Mouse (Mus musculus) effector memory CD4-positive, alpha-beta T cell, adult 7 months (primary cell): ENCODE measurements around the gene Timm8a1. TPM values are rescaled to one million over a fixed set of nuclear protein-coding genes. Genes with fewer than 3 reads are reported as not detected.

Experiments used
- polyA plus RNA-seq: library from polyadenylated mRNA; unstranded; fragments of 100-300 nt; shearing (Covaris generic); gene quantifications from one replicate; pipeline ENCODE4 v1.2.1, GENCODE M21; 2017

The Timm8a1 gene
- 18.8 TPM for polyA plus RNA-seq

DNA sequence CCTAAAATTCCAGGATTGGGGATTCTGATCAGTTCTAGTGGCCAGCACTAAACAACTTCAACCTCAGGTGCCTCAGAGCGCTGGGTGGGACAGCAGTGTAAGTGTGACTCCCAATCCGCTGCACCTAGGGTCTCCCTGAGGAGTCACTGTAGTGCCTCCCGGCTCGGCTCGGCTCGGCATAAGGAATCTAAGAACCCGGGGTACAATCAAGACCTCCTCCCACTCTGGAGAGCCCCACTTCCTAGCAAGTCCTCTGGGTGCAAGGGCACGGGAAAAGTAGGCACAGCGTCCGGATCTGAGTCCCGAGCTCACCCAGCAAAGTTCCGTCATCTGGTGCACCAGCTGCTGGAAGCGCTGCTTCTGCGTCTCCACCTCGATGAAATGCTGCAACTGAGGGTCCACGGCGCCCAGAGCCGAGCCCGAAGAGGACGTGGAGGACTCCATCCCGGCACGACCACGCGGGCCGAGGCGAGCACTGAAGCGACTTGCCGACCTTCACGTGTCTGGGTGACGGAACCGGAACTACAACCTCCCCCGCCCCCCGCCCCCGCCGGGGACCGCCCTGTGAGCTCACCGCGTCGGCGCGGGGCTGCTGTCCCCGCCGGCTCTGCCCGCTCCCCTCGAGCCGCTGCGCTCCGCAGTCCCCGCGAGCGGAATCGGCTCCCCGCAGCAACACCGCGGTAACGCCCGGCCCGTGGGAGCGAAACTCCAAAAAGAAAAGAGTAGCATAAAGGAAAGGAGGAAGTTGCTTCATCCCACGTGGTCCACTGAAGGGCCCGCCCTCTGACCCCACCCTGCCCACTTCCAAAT, at the start of gene Timm8a1:
Gene Timm8a1, minus strand, starts transcription at position 721 of the 810 bp plus-strand sequence.

DNA sequence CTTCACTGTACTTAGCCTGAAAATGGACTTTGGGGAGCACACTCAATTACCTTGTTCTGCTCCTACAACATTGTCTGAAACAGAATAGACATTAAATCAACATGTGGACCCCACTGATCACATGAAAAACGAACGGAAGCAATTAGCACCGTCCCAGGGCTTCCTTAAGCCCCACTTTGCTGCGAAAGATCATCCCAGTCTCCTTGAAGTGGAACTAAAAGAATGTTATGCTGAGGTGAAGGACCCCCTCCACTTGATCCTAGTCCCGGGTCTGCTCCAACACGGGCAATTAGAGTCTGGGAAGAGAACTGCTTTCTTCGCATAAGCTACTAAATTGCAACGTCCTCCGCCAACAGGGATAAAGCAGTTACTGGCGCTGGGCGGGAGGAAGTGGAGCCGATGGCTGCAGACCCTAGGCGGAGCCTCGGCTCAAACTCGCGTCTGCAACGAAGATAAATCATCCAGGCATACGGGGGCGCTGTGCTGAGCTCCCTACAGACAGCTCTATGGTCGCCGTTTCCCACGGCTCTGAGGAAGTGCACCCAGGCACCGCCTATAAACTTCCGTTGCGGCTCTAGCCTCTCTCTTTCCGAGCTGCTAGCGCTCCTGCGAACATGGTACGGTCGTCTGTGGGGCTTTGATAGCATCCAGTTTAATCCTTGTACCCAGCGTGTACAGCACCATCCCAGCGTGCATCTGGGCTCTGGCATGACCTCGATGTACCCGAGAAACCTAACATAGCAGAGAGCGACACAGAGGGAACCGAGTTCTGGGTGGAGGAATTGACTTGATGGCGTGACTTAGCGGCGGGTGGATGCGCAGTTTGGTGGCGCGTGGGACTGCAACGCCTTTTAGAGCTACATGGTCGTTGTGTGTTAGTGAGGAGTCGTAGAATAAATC, 43.7 kb upstream of the Timm8a1 start, which contains the start of gene Rpl36a:
Gene Rpl36a, plus strand, starts transcription at position 552 of the 900 bp plus-strand sequence.

DNA sequence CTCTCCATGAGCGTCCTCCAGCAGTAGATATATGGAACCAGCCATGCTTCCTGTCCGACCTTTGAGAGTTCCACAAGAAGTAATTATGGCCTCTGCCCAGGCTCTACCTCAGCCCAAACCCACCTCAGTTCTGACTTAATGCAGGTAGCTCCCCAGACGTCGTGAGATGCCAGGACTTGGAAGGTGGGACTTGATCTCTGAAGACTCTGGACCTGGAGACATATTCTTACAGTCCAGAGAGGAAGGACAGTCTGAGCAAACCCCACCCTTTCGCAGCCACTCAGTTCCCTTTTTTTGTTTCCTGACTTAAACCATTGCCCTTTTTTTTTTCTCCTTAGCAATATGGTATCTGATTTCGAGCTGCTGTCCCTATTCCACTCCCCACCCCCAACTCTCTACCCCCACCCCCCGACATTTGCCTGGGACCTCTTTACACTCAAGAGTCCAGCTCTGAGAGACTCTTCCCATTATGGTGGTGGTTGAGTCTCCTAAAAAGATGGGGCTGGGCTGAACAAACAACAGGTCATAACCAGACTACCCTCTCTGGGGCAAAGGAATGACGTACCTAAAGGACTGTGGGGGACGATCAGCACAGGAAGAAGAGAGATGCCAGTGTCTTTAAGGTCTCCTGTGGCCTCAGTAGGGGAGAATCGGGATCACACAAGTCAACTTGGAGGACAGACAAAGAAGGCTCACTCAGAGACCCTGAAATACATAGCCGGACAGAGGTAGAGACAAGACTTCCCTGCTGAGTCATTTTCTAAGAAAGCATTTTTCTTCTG, 41.4 kb upstream of the Timm8a1 start, which contains the start of gene Btk:
Gene Btk, minus strand, starts transcription at position 683 of the 782 bp plus-strand sequence.

Other genes with a start within 250 kb of the Timm8a1 start
- gene Tmem35a, start 246.6 kb downstream of the Timm8a1 start, polyA plus RNA-seq: not detected
- 0.69 TPM for gene Cenpi, start 233.8 kb downstream of the Timm8a1 start, polyA plus RNA-seq
- not detected for gene Drp2, start 137.3 kb downstream of the Timm8a1 start, polyA plus RNA-seq
- not detected for gene Taf7l, start 65.4 kb downstream of the Timm8a1 start, polyA plus RNA-seq
- not detected for gene Btk, start 41.7 kb upstream of the Timm8a1 start, polyA plus RNA-seq
- 246 TPM for gene Rpl36a, start 43.8 kb upstream of the Timm8a1 start, polyA plus RNA-seq
- 17.8 TPM for gene Gla, start 59.3 kb upstream of the Timm8a1 start, polyA plus RNA-seq
- 166 TPM for gene Hnrnph2, start 59.3 kb upstream of the Timm8a1 start, polyA plus RNA-seq
- gene Armcx4, start 144.7 kb upstream of the Timm8a1 start, polyA plus RNA-seq: not detected
- not detected for gene Armcx1, start 176.1 kb upstream of the Timm8a1 start, polyA plus RNA-seq
- gene Armcx6, start 209.6 kb upstream of the Timm8a1 start, polyA plus RNA-seq: 0.49 TPM
- gene Armcx3, start 214.7 kb upstream of the Timm8a1 start, polyA plus RNA-seq: 14.4 TPM